Mouse (Mus musculus): ENCODE data around the gene Tnpo3.

DNA sequence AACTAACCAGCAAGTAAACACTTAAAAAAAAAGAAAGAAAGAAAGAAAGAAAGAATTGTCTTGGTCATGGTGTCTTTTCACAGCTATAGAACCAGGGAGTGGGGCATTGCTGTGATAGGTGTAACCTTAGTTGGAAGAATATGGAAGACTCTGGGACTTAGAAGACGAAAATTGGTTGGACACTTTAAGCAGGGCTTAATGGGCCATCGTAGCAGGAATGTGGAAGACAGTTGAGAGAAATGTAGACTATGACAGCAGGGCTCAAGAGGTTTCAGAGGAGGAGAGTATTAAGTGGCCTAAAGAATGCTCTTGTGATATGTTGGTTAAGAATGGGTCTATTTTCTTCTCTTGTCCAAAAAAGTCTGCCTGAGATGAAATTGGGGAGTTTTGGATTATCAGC lies 64.1 kb downstream of the Tnpo3 start:
- no peak for TF ChIP-seq POLR2A (IDR thresholded peaks at IDR 0.05; ENCODE audit: borderline replicate concordance, insufficient read depth, low read length)
- TF ChIP-seq CTCF (IDR thresholded peaks at IDR 0.05; ENCODE audit: borderline replicate concordance, insufficient read depth, low read depth, low read length): no peak

Data from cerebellum, adult 2 months (tissue).